Mouse (Mus musculus): ENCODE measurements around the gene Pde1b.

The Pde1b gene

DNA sequence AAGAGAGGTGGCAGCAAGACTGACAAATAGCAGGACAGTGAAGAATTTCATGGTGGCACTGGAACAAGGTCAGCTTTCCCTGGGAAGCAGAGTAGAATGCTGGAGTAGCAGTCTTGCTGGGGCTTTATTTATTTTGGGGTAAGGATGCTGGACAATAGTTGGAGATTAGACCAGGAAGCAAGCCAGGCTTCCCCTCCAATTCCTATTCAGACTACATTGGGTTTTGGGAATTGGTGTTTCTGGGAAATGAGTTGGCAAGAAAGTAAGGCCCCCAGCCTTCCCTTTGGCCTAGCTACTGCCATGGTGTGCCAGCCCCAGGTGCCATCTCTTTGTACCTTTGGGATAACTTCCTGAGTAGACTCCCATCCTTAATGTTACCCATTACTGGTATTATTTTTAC is 62.1 kb downstream of the Pde1b start, which contains the start of gene Glycam1:
Gene Glycam1, minus strand, starts transcription at position 101 of the 400 bp plus-strand sequence.
- DNase-seq, result no peak

Measured in B cell, adult 2 months (primary cell).